Mouse (Mus musculus) myocyte (in vitro differentiated cells): ENCODE measurements around the gene Gpc6.

ENCODE experiments used
- CEBPB ChIP-seq: IDR thresholded peaks from 2 replicates; pipeline ENCODE4 v1.6.1; 2011; ENCODE audit warnings: mild to moderate bottlenecking, moderate library complexity; ENCODE audit not compliant: poor library complexity, insufficient read depth, severe bottlenecking
- E2F4 ChIP-seq: IDR thresholded peaks from one replicate; pipeline ENCODE4 v1.6.1; 2011; ENCODE audit warnings: mild to moderate bottlenecking, control low read depth, moderate library complexity; ENCODE audit not compliant: insufficient read depth
- MAX ChIP-seq: IDR thresholded peaks from one replicate; pipeline ENCODE4 v1.6.1; 2011; ENCODE audit warnings: low read depth, mild to moderate bottlenecking, control low read depth
- MYOD1 ChIP-seq, 3 experiments: IDR thresholded peaks; one replicate each; pipeline ENCODE4 v1.6.1; 2011; ENCODE audit warnings: control low read depth in 2 of 3, low read depth in 2 of 3, mild to moderate bottlenecking in 2 of 3, moderate library complexity in 1 of 3; ENCODE audit not compliant: insufficient read length in 2 of 3, control insufficient read depth in 1 of 3
- MYOG ChIP-seq, 3 experiments: IDR thresholded peaks; one replicate each; pipeline ENCODE4 v1.6.1; 2011; ENCODE audit warnings: control low read depth in 2 of 3, low read depth in 2 of 3, mild to moderate bottlenecking in 2 of 3; ENCODE audit not compliant: insufficient read length in 2 of 3, control insufficient read depth in 1 of 3, insufficient read depth in 1 of 3
- POLR2A ChIP-seq: IDR thresholded peaks from one replicate; pipeline ENCODE4 v1.6.1; 2011; ENCODE audit warnings: low read depth, mild to moderate bottlenecking, control low read depth, moderate library complexity; ENCODE audit not compliant: insufficient read length
- POLR2AphosphoS2 ChIP-seq: IDR thresholded peaks from one replicate; pipeline ENCODE4 v1.6.1; 2011; ENCODE audit warnings: low read depth, control low read depth; ENCODE audit not compliant: insufficient read length
- REST ChIP-seq: IDR thresholded peaks from one replicate; pipeline ENCODE4 v1.6.1; 2011; ENCODE audit warnings: mild to moderate bottlenecking, control low read depth, moderate library complexity; ENCODE audit not compliant: insufficient read depth, insufficient read length
- TCF12 ChIP-seq: IDR thresholded peaks from one replicate; pipeline ENCODE4 v1.6.1; 2011; ENCODE audit warnings: mild to moderate bottlenecking, control low read depth; ENCODE audit not compliant: poor library complexity, insufficient read depth, severe bottlenecking
- TCF3 ChIP-seq: IDR thresholded peaks from one replicate; pipeline ENCODE4 v1.6.1; 2011; ENCODE audit warnings: low read depth, control low read depth; ENCODE audit not compliant: insufficient read length
- USF1 ChIP-seq: IDR thresholded peaks from one replicate; pipeline ENCODE4 v1.6.1; 2011; ENCODE audit warnings: low read depth, mild to moderate bottlenecking, control low read depth, moderate library complexity

DNA sequence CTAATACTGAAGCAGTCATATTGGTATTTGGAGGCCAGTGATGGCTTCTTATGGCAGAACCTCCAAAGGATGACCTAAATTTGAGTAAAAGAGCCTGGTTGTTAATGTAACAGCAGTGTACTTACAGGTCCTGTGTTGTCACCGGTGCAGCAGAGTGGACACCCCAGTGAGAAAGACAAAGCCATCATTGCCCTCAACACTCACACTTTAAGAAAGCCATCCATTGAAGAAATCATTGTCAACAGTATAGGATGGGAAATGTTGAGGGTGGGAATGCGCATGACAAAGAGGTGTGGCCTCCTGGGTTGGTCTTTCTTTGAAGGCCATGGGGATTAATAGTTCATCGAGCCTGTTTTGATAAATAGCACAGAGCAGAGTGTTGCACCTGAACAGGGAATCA lies 570.0 kb downstream of the Gpc6 start:
- TF ChIP-seq POLR2AphosphoS2 (no peak), POLR2A (no peak), TCF3 (no peak), E2F4 (no peak), TCF12 (no peak), MYOG (IDR thresholded peaks at IDR 0.05; ENCODE audit: control insufficient read depth in 1 of 3, insufficient read depth in 1 of 3, insufficient read length in 2 of 3, low read depth in 2 of 3) (no peak), MYOD1 (IDR thresholded peaks at IDR 0.05; ENCODE audit: control insufficient read depth in 1 of 3, insufficient read length in 2 of 3, low read depth in 2 of 3) (no peak), USF1 (no peak), MAX (no peak), CEBPB (no peak), REST (no peak)
